Mouse (Mus musculus) MEL (cell line): Measurements from ENCODE around the gene Gzmb. TPM values are rescaled to one million over a fixed set of nuclear protein-coding genes. Genes with fewer than 3 reads are reported as not detected.
A peak's percentile ranks its signal among the peaks of the same experiment; 100 is the strongest.

Experiments
- DNase-seq: peaks from one replicate; pipeline ENCODE4 v3.0.0; 2011; ENCODE audit warnings: low read depth, low spot score
- H3K27ac ChIP-seq: 2 replicates; pipeline ENCODE4 v1.5.1; 2012; ENCODE audit warnings: low read depth, mild to moderate bottlenecking, control low read depth, low read length, moderate library complexity; ENCODE audit not compliant: control insufficient read depth
- H3K27me3 ChIP-seq, 2 experiments: fragments of 150-350 bp in 1 of 2; sonication (generic) in 1 of 2; 2 replicates each; pipeline ENCODE4 v1.6.1; 2012; ENCODE audit warnings: low read length in 2 of 2, mild to moderate bottlenecking in 2 of 2, improper control_type of control experiment in 1 of 2, moderate library complexity in 1 of 2; ENCODE audit not compliant: insufficient read depth in 2 of 2, control insufficient read depth in 1 of 2
- H3K36me3 ChIP-seq, 2 experiments: 2 replicates each; pipeline ENCODE4 v1.6.1; 2012 to 2014; ENCODE audit warnings: low read length in 2 of 2, improper control_type of control experiment in 1 of 2, inconsistent platforms in 1 of 2, mild to moderate bottlenecking in 1 of 2; ENCODE audit not compliant: insufficient read depth in 2 of 2, control insufficient read depth in 1 of 2
- H3K4me1 ChIP-seq, 2 experiments: fragments of 150-350 bp in 1 of 2; sonication (generic) in 1 of 2; 2 replicates each; pipeline ENCODE4 v1.6.1; 2012; ENCODE audit warnings: low read length in 2 of 2, improper control_type of control experiment in 1 of 2, mild to moderate bottlenecking in 1 of 2; ENCODE audit not compliant: insufficient read depth in 2 of 2, control insufficient read depth in 1 of 2
- H3K4me3 ChIP-seq, 2 experiments: fragments of 150-350 bp in 1 of 2; sonication (generic) in 1 of 2; 2 replicates each; pipeline ENCODE4 v1.5.1; 2012; ENCODE audit warnings: low read depth in 2 of 2, low read length in 2 of 2, mild to moderate bottlenecking in 2 of 2, moderate library complexity in 2 of 2, control low read depth in 1 of 2, improper control_type of control experiment in 1 of 2; ENCODE audit not compliant: control insufficient read depth in 1 of 2, insufficient read depth in 1 of 2
- H3K79me2 ChIP-seq: 2 replicates; pipeline ENCODE4 v1.6.1; 2012; ENCODE audit warnings: mild to moderate bottlenecking, low read length, moderate library complexity; ENCODE audit not compliant: control insufficient read depth, poor library complexity, insufficient read depth
- H3K9ac ChIP-seq: 2 replicates; pipeline ENCODE4 v1.6.1; 2012; ENCODE audit warnings: low read depth, mild to moderate bottlenecking, control low read depth, low read length, moderate library complexity; ENCODE audit not compliant: control insufficient read depth, poor library complexity, severe bottlenecking
- H3K9me3 ChIP-seq: fragments of 150-350 bp; sonication (generic); replicated peaks from 2 replicates; pipeline ENCODE4 v1.6.1; 2012; ENCODE audit warnings: mild to moderate bottlenecking, low read length, improper control_type of control experiment, moderate library complexity; ENCODE audit not compliant: insufficient read depth
- BHLHE40 ChIP-seq: IDR thresholded peaks from 2 replicates; pipeline ENCODE4 v1.6.1; 2012; ENCODE audit warnings: low read depth, mild to moderate bottlenecking, inconsistent platforms, low read length, improper control_type of control experiment, borderline replicate concordance
- CTCF ChIP-seq, 3 experiments: IDR thresholded peaks in 2 of 3; conservative IDR thresholded peaks in 1 of 3; 2 replicates each; pipeline ENCODE4 v1.5.1; 2011 to 2012; ENCODE audit warnings: low read length in 3 of 3, low read depth in 2 of 3, mild to moderate bottlenecking in 2 of 3, improper control_type of control experiment in 1 of 3, inconsistent platforms in 1 of 3, mixed read lengths in 1 of 3, moderate library complexity in 1 of 3; ENCODE audit not compliant: control insufficient read depth in 1 of 3, insufficient read depth in 1 of 3, poor library complexity in 1 of 3, severe bottlenecking in 1 of 3
- EP300 ChIP-seq, 2 experiments: IDR thresholded peaks; 2 replicates each; pipeline ENCODE4 v1.6.1; 2011; ENCODE audit warnings: improper control_type of control experiment in 2 of 2, low read length in 2 of 2, low read depth in 1 of 2, mild to moderate bottlenecking in 1 of 2
- GABPA ChIP-seq: IDR thresholded peaks from 2 replicates; pipeline ENCODE4 v1.6.1; 2012; ENCODE audit warnings: low read depth, mild to moderate bottlenecking, inconsistent platforms, low read length, improper control_type of control experiment, moderate library complexity
- JUND ChIP-seq: IDR thresholded peaks from 2 replicates; pipeline ENCODE4 v1.6.1; 2011; ENCODE audit warnings: low read depth, mild to moderate bottlenecking, improper control_type of control experiment, low read length
- MAFK ChIP-seq: IDR thresholded peaks from 2 replicates; pipeline ENCODE4 v1.6.1; 2011; ENCODE audit warnings: low read depth, mild to moderate bottlenecking, low read length, improper control_type of control experiment, borderline replicate concordance
- MAX ChIP-seq: IDR thresholded peaks from 2 replicates; pipeline ENCODE4 v1.6.1; 2011; ENCODE audit warnings: low read length, improper control_type of control experiment
- MXI1 ChIP-seq: IDR thresholded peaks from 2 replicates; pipeline ENCODE4 v1.6.1; 2011; ENCODE audit warnings: mild to moderate bottlenecking, low read depth, low read length, improper control_type of control experiment
- POLR2A ChIP-seq, 2 experiments: IDR thresholded peaks; 2 replicates each; pipeline ENCODE4 v1.6.1; 2011 to 2012; ENCODE audit warnings: low read length in 2 of 2, mild to moderate bottlenecking in 2 of 2, control low read depth in 1 of 2, improper control_type of control experiment in 1 of 2, low read depth in 1 of 2, moderate library complexity in 1 of 2; ENCODE audit not compliant: control insufficient read depth in 1 of 2, insufficient read depth in 1 of 2, poor library complexity in 1 of 2
- POLR2AphosphoS2 ChIP-seq: IDR thresholded peaks from 2 replicates; pipeline ENCODE4 v1.6.1; 2011; ENCODE audit warnings: low read length, improper control_type of control experiment
- POLR2AphosphoS5 ChIP-seq: IDR thresholded peaks from 2 replicates; pipeline ENCODE4 v1.6.1; 2012; ENCODE audit warnings: low read depth, borderline replicate concordance, mild to moderate bottlenecking, inconsistent platforms, low read length, moderate library complexity, mixed read lengths
- RAD21 ChIP-seq: IDR thresholded peaks from 2 replicates; pipeline ENCODE4 v1.6.1; 2011; ENCODE audit warnings: mild to moderate bottlenecking, low read depth, low read length, improper control_type of control experiment
- SIN3A ChIP-seq: IDR thresholded peaks from 2 replicates; pipeline ENCODE4 v1.6.1; 2012; ENCODE audit warnings: low read length, improper control_type of control experiment, inconsistent platforms
- SMC3 ChIP-seq: IDR thresholded peaks from 2 replicates; pipeline ENCODE4 v1.6.1; 2011; ENCODE audit warnings: low read depth, low read length, improper control_type of control experiment
- TAL1 ChIP-seq: IDR thresholded peaks from 2 replicates; pipeline ENCODE4 v1.6.1; 2012; ENCODE audit warnings: mild to moderate bottlenecking, inconsistent platforms, low read length, moderate library complexity, mixed read lengths
- UBTF ChIP-seq: IDR thresholded peaks from 2 replicates; pipeline ENCODE4 v1.6.1; 2012; ENCODE audit warnings: low read depth, mild to moderate bottlenecking, inconsistent platforms, low read length, improper control_type of control experiment, moderate library complexity, borderline replicate concordance; ENCODE audit not compliant: insufficient read depth
- USF1 ChIP-seq: IDR thresholded peaks from 2 replicates; pipeline ENCODE4 v1.6.1; 2014; ENCODE audit warnings: low read depth, mild to moderate bottlenecking, inconsistent platforms, low read length, improper control_type of control experiment, moderate library complexity
- USF2 ChIP-seq, 2 experiments: IDR thresholded peaks; 2 replicates each; pipeline ENCODE4 v1.6.1; 2011 to 2012; ENCODE audit warnings: improper control_type of control experiment in 2 of 2, low read length in 2 of 2, borderline replicate concordance in 1 of 2, inconsistent platforms in 1 of 2, low read depth in 1 of 2, mild to moderate bottlenecking in 1 of 2; ENCODE audit not compliant: insufficient read depth in 1 of 2
- ZNF384 ChIP-seq: IDR thresholded peaks from 2 replicates; pipeline ENCODE4 v1.6.1; 2012; ENCODE audit warnings: low read depth, mild to moderate bottlenecking, inconsistent platforms, low read length, improper control_type of control experiment
- polyA plus RNA-seq, 2 experiments: library from polyadenylated mRNA; stranded (reverse) in 1 of 2; unstranded in 1 of 2; fragments of >175 nt in 1 of 2; fragments of >200 nt in 1 of 2; gene quantifications; 2 replicates each; pipeline versions ENCODE4 v1.2.1 to v1.2.4; 2012; ENCODE audit warnings: low replicate concordance in 2 of 2, low read depth in 1 of 2; ENCODE audit not compliant: insufficient read length in 2 of 2, insufficient read depth in 1 of 2, missing spikeins in 1 of 2
- total RNA-seq: library from RNA; depleted of rRNA; stranded (reverse); fragments of 300-350 nt; gene quantifications from 2 replicates; pipeline ENCODE4 v1.2.3, GENCODE M21; 2012

The Gzmb gene
- total and polyA plus RNA-seq, 3 experiments, result 0.64 to 1.4 TPM; not detected in 1

GRCm38 (mm10) chr14:56303506-56304025 is 41.5 kb upstream of the Gzmb start:
- Histone ChIP-seq H3K4me1 (no peaks in the 10 kb centered on the region), H3K27me3 (no peaks in the 10 kb centered on the region; a peak in 1 of 4 replicates), H3K4me3 (peak overlapping the region; percentile 53 to 64), H3K9ac (peak overlapping the region; percentile 69), H3K79me2 (no peaks in the 10 kb centered on the region), H3K27ac (peak overlapping the region; percentile 9; the same call in 1 of the 2 replicates), H3K9me3 (no peaks in the 10 kb centered on the region), H3K36me3 (no peaks in the 10 kb centered on the region)
- DNase-seq, result peak; percentile 71
- no peak for TF ChIP-seq MAX
- TF ChIP-seq SMC3, result no peak
- TF ChIP-seq MXI1, result peak; percentile 36; the same call in 1 of the 2 replicates
- TF ChIP-seq GABPA, result no peak
- TF ChIP-seq SIN3A, result peak; percentile 5; the same call in 1 of the 2 replicates
- TF ChIP-seq MAFK, result no peak
- TF ChIP-seq TAL1, result no peak
- TF ChIP-seq RAD21, result no peak

GRCm38 (mm10) chr14:56302091-56302490 is 40.0 kb upstream of the Gzmb start:
- no peak for TF ChIP-seq CTCF (IDR thresholded peaks at IDR 0.05 in 2 of 3, conservative IDR thresholded peaks at IDR 0.05 in 1 of 3; ENCODE audit: control insufficient read depth in 1 of 3, insufficient read depth in 1 of 3, low read depth in 2 of 3, low read length in 3 of 3, poor library complexity in 1 of 3, severe bottlenecking in 1 of 3)
- no peak for TF ChIP-seq USF1
- no peak for TF ChIP-seq MAX
- TF ChIP-seq POLR2AphosphoS2, result no peak
- no peak for TF ChIP-seq BHLHE40
- no peak for TF ChIP-seq USF2 (IDR thresholded peaks at IDR 0.05; ENCODE audit: borderline replicate concordance in 1 of 2, insufficient read depth in 1 of 2, low read depth in 1 of 2, low read length in 2 of 2)
- TF ChIP-seq POLR2A (IDR thresholded peaks at IDR 0.05; ENCODE audit: control insufficient read depth in 1 of 2, insufficient read depth in 1 of 2, low read depth in 1 of 2, low read length in 2 of 2, poor library complexity in 1 of 2), result no peak
- TF ChIP-seq JUND, result no peak
- TF ChIP-seq MAFK, result no peak
- TF ChIP-seq ZNF384, result no peak
- TF ChIP-seq EP300 (IDR thresholded peaks at IDR 0.05; ENCODE audit: low read depth in 1 of 2, low read length in 2 of 2), result no peak
- no peak for TF ChIP-seq UBTF
- no peak for TF ChIP-seq POLR2AphosphoS5
- TF ChIP-seq, all 39 proteins: peak for 0
- Histone ChIP-seq H3K4me3 (no peak overlapping the region), H3K27me3 (no peaks in the 10 kb centered on the region; a peak in 1 of 4 replicates), H3K4me1 (no peaks in the 10 kb centered on the region), H3K79me2 (no peaks in the 10 kb centered on the region), H3K9ac (no peak overlapping the region), H3K9me3 (no peaks in the 10 kb centered on the region), H3K36me3 (no peaks in the 10 kb centered on the region; a peak in 1 of 4 replicates), H3K27ac (no peak overlapping the region)
- no peak for DNase-seq
